Mouse (Mus musculus): ENCODE measurements around the gene Cab39l.
"Not testable (repeated sequence)": the region's sequence is repeated elsewhere in the genome, so short reads cannot be mapped to it uniquely, and the experiment has no call there.

Cab39l gene

DNA sequence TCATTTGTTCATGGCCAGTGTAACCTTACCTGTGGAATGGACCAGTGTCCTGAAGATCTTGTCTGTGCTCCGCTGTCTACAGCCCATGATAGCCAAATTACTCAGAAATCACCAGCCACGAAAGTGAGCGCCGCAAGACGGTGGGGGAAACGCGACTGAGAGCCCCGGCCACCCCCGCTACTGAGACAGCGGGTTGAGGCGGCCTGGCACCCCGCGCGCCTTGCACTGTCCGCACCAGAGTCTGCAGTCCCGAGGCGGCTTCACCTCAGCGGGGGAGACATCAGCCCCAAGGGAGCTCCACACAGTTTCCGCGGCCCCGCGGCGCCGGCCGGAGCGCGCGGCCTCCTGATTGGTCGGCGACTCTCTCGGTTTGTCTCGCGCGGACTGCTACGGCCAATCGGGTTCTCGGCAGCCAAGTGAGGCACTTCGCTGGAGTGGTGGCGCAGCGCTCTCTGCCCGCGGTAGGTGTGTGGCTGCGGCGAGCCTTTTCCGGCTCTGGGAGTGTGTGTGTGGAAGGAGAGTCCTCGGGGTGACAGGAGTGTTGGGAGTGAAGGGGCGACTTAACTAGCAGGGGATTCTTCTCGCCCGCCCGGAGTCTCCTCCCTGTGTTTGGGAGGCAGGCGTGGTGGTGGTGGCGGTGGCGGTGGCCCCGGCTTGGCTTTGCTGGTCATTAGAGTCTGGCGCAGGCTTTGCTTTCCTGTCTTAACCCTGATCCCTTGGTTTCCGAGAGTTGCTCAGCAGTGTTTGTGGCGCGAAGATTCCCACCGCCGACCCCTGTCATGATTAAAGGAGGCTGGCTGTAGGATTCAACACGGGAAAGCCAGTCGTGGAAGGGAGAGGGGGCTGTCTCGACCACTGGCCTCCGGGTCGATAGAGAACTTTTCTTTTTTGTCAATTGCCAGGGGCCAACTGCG is at the start of gene Cab39l, which contains the start of gene Setdb2:
Cab39l (plus strand) TSS at position 415 of the 914 bp plus-strand sequence.
Setdb2 (minus strand) TSS at position 327 of the 914 bp plus-strand sequence.
- DNase-seq = peak; percentile 97

GRCm38 (mm10) chr14:59395281-59395680 is 45.5 kb upstream of the Cab39l start, which contains the start of gene Phf11c:
Gene Phf11c (minus strand): TSS chr14:59395381.
- no peak for DNase-seq

GRCm38 (mm10) chr14:59396999-59397398 is 43.8 kb upstream of the Cab39l start:
- peak; percentile 16 for DNase-seq

DNA sequence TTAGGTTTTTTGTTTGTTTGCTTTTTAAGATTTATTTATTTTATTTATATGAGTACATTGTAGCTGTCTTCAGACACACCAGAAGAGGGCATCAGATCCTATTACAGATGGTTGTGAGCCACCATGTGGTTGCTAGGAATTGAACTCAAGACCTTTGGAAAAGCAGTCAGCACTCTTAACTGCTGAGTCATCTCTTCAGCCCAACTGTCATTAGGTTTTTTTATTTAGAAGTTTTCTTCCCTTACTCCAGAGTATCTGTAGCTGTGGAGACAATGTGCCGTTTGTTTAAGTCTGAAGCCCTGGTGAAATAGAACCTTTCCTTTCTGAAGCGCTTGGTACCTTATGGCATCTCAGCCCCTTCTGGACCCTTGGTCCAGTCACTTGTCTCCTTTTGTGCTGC is 25.8 kb upstream of the Cab39l start:
- not testable (repeated sequence) for DNase-seq

DNA sequence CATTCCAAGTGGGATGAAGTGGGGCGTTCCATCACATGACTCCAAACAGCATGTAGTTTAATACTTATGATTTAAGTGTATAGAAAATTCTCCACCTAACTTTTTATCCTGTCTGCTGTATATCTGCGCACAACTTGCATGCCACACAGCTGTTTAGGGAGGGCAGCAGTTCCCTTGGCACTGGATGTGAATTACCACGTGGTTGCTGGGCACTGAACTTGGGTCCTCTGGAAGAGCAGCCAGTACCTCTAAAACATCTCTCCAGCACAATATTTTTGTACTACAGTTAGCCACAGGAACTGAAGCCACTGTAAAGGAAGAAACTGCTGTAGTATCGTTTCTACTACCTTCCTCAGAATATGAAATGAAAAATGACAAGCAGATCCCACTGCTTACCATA is 22.6 kb upstream of the Cab39l start:
- DNase-seq = no peak

- no peak for DNase-seq
Measured at GRCm38 (mm10) chr14:59422912-59423663, 17.7 kb upstream of the Cab39l start.

GRCm38 (mm10) chr14:59430556-59430955 is 10.2 kb upstream of the Cab39l start:
- no peak for DNase-seq

- DNase-seq = no peak
Measured at GRCm38 (mm10) chr14:59433902-59434301, 6.9 kb upstream of the Cab39l start.

DNA sequence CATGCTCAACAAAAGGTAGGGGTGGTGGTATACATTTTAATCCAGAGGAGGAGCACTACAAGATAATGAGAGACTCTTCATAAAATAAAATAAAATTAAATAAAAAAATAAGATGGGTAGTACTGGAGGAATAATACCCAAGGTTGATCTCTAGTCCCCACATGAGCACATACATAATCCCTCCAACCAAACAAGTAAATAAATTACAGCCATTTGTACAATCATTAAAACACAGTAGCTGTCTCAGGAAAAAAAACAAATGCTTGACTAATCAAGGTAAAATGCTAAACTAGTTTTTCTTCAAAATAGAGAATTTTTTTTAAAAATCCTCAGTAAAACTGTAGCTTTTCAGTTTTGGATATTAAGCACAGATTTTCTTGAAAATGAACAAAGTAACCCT is 5.6 kb upstream of the Cab39l start:
- no peak for DNase-seq

DNA sequence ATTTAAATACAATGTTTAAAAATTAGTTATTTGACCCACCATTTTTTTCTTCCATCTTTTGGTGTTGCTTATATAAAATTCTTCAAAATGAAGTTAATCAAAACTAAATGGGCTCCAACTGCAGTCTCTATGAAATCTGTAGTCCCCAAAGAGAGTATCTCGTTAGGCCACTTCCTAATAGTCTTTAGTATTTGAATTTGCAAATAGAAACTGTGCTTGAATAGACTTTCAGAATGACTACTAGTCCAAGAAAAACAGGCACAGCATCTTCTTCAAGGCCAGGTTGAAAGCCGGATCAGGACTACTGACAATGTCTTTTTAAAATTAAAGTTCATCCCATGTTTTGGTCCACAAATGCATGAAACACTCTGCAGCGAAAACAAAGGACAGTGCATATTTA is 3.4 kb upstream of the Cab39l start:
- DNase-seq = no peak

DNA sequence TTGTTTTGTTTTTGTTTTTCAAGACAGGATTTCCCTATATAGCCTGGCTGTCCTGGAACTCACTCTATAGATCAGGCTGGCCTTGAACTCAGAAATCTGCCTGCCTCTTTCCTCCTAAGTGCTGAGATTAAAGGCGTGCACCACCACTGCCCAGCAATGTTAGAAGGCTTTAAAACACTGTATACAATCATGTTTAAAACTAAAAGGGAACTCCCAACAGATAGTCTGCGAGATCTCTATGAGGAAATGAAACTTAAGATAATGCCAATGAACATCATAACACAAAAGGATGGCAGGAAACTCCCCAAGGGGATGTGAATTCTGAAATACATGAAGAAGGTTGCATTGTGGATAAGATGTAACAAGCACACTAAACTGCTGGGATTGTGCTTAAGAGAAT is 2.3 kb upstream of the Cab39l start:
- peak; percentile 9 for DNase-seq

- no peak for DNase-seq
Measured at GRCm38 (mm10) chr14:59440039-59440438, 733 bp upstream of the Cab39l start.

DNA sequence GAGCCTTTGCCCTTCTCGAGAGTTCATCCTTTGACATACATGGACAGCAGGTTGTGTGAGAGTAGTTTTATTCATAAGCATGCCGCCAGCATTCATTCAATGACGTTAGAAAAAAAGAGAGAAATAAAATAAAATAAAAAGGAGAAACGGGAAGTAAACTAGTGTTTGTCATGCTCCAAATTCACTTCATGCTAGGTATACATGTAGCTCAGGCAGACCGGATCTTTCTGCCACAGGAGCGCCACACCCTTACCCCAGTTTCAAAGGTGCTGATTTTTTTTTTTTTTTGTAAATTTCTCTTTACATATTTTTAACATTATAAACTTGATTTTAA is 667 bp downstream of the Cab39l start:
- DNase-seq = no peak

DNA sequence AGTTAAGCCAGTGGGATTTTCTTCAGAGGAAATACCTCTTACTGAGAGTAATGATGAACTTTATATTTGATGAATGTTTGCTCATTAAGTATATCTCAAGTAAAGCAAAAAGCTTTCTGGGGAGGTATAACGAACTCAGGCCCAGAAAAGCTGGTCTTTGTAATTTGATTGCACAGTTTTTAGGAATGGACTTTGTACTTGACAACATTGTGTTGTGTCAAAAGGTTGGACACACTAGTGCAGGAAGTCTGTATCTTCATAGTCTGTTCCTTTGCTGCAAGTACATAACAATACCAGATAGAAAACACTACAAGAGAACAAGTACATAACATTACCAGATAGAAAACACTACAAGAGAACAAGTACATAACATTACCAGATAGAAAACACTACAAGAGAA is 4.6 kb downstream of the Cab39l start:
- no peak for DNase-seq

- DNase-seq = peak; percentile 51
Measured at GRCm38 (mm10) chr14:59447981-59448380, 7.2 kb downstream of the Cab39l start.

- no peak for DNase-seq
Measured at GRCm38 (mm10) chr14:59466503-59466902, 25.7 kb downstream of the Cab39l start.

DNA sequence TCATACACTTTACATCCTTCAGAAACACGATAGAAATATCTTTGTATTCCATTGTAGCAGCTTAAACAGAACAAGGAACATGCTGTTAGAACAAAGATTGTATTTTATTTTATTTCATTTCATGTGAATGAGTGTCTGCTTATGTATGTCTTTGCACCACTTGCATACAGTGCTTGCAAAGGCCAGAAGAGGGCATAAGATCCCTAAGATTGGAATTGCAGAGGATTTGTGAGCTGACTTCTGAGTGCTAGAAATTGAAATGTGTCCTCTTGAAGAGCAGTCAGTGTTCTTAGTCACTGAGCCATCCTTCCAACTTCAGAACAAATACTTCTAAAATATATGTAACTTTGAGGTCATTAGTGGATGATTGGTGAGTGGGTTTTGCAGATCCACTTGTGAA is 27.0 kb downstream of the Cab39l start:
- DNase-seq = peak; percentile 68

DNA sequence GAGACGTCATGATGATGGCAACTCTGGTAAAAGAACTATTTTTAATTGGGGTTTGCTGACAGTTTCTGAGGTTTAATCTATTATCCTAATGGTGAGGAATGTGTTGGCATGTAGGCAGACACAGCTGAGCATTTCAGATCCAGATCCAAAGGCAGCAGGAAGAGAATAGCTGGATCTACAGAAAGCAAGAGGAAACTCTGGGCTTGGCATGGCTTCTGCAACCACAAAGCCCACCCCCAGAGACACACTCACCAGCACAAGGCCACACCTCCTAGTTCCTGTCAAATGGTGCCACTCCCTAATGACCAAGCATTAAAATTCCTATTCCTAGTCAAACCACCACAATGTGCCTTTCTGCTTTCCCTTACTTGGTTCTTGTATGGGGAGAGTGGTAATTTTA is 30.0 kb downstream of the Cab39l start:
- peak; percentile 36 for DNase-seq

DNA sequence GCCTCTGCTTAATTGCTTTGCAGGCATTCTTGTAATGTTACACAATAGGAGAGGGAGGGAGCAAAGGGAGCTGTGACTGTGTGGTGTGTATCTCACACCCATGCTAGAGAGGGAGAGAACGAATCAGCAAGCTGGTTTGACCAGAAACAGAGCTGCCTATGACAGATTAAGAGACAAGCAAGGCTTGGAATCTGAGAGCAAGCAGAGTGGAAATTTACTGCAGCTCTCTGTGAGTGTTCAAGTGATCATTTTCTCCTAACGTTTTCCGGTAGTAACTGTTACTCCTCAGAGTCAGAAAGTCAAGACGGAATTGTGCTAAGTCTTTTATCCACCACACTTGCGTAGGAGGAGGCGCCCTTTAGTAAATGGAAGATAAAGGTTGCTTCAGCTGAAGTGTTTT is 37.9 kb downstream of the Cab39l start:
- peak; percentile 63 for DNase-seq

DNA sequence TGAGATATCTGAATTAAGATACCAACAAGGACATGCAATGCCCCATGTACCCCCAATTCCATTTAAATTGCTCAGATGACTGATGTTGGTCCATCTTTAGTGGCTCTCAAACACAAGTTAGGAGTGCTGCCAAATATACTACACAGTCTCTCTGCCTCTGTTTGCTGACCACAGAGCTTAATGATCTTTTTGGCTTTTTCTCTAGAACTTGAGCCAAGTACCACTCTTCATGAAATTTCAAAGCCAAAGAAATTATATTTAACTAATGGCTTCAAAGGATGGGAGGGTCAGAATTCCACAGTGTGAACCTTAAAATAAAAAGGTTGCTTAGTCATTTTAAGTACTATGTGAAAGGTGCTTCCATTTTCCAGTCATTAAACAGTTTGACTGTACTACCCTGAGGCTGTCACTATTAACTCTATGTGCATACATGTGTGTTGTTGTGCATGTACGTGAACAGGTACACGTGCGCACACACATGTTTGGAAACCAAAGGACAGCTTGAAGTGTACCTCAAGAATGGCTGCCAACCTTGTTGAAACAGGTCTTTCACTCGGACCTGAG is 44.6 kb downstream of the Cab39l start:
- peak; percentile 48 for DNase-seq

DNA sequence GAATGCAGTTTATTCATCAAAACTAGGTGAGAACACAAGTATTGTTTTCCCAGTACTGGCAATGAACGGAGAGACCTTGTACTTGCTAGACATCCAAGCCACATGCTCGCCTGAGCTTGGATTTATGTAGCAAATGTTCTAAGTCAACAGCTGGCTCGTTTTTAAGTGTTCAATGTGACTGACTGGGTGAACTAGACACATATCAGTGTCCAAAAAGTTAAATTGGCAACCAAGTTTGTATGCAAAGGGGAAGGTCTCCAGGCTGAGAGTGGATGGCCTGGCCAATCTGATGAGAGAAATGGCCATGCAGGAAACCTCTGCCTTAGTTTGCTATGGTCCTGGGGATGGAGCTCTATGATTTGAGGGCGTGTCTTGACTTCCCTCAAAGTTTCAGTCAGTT is 51.6 kb downstream of the Cab39l start:
- no peak for DNase-seq

DNA sequence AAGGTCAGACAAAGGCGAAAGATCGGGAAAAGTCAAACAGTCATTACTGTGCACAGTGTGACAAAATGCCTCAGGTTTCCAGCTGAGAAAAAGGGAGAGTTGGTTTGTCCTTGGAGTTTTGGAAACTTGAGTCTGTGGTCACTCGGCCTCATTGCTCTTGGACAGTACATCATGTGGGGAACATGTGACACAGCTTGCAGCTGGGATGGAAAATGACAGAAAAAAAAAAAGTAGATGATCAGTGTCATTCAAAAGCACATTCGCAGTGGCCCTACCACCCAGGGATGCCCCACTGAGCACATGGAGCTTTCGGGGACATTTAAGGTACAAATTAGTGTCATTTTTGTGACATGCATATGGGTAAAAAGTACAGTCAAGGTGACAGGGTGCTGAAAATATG is 57.2 kb downstream of the Cab39l start:
- DNase-seq = no peak

- no peak for DNase-seq
Measured at GRCm38 (mm10) chr14:59504831-59505230, 64.1 kb downstream of the Cab39l start.

DNA sequence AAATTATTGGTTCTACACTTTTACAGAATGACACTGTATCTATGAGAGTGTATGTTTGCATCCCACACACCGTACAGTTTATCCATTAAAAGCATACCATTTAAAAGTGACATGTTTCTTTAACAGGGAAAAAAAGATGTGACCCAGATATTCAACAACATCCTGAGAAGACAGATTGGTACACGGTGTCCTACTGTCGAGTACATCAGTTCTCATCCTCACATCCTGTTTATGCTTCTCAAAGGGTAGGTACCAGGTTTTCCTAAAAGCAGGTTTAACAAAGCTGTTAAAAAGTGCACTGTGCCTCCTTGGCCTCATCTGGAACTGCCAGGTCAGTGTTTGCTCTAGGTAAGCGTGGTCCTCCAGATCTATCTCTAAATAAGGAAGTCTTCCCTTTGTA is 65.4 kb downstream of the Cab39l start:
- DNase-seq = no peak
